Mouse (Mus musculus) myocyte (in vitro differentiated cells): ENCODE data around the gene Bahd1. TPM values are rescaled to one million over a fixed set of nuclear protein-coding genes. Genes with fewer than 3 reads are reported as not detected.
A peak's percentile ranks its signal among the peaks of the same experiment; 100 is the strongest.

Experiments used
- H3K27me3 ChIP-seq: one replicate; pipeline ENCODE4 v1.6.1; 2011; ENCODE audit not compliant: control insufficient read depth, insufficient read depth, insufficient read length
- H3K36me3 ChIP-seq: one replicate; pipeline ENCODE4 v1.6.1; 2011; ENCODE audit not compliant: control insufficient read depth, insufficient read depth
- H3K4me2 ChIP-seq: one replicate; pipeline ENCODE4 v1.6.1; 2011; ENCODE audit warnings: low read depth, control low read depth
- H3K4me3 ChIP-seq: one replicate; pipeline ENCODE4 v1.5.1; 2011; ENCODE audit warnings: mild to moderate bottlenecking, control low read depth, moderate library complexity
- H3K79me2 ChIP-seq: one replicate; pipeline ENCODE4 v1.6.1; 2011; ENCODE audit not compliant: control insufficient read depth, insufficient read depth
- H3ac ChIP-seq: one replicate; pipeline ENCODE4 v1.6.1; 2011; ENCODE audit not compliant: control insufficient read depth, insufficient read length
- CEBPB ChIP-seq: IDR thresholded peaks from 2 replicates; pipeline ENCODE4 v1.6.1; 2011; ENCODE audit warnings: mild to moderate bottlenecking, moderate library complexity; ENCODE audit not compliant: poor library complexity, insufficient read depth, severe bottlenecking
- E2F4 ChIP-seq: IDR thresholded peaks from one replicate; pipeline ENCODE4 v1.6.1; 2011; ENCODE audit warnings: mild to moderate bottlenecking, control low read depth, moderate library complexity; ENCODE audit not compliant: insufficient read depth
- MAX ChIP-seq: IDR thresholded peaks from one replicate; pipeline ENCODE4 v1.6.1; 2011; ENCODE audit warnings: low read depth, mild to moderate bottlenecking, control low read depth
- MYOD1 ChIP-seq, 3 experiments: IDR thresholded peaks; one replicate each; pipeline ENCODE4 v1.6.1; 2011; ENCODE audit warnings: control low read depth in 2 of 3, low read depth in 2 of 3, mild to moderate bottlenecking in 2 of 3, moderate library complexity in 1 of 3; ENCODE audit not compliant: insufficient read length in 2 of 3, control insufficient read depth in 1 of 3
- MYOG ChIP-seq, 3 experiments: IDR thresholded peaks; one replicate each; pipeline ENCODE4 v1.6.1; 2011; ENCODE audit warnings: control low read depth in 2 of 3, low read depth in 2 of 3, mild to moderate bottlenecking in 2 of 3; ENCODE audit not compliant: insufficient read length in 2 of 3, control insufficient read depth in 1 of 3, insufficient read depth in 1 of 3
- POLR2A ChIP-seq: IDR thresholded peaks from one replicate; pipeline ENCODE4 v1.6.1; 2011; ENCODE audit warnings: low read depth, mild to moderate bottlenecking, control low read depth, moderate library complexity; ENCODE audit not compliant: insufficient read length
- POLR2AphosphoS2 ChIP-seq: IDR thresholded peaks from one replicate; pipeline ENCODE4 v1.6.1; 2011; ENCODE audit warnings: low read depth, control low read depth; ENCODE audit not compliant: insufficient read length
- REST ChIP-seq: IDR thresholded peaks from one replicate; pipeline ENCODE4 v1.6.1; 2011; ENCODE audit warnings: mild to moderate bottlenecking, control low read depth, moderate library complexity; ENCODE audit not compliant: insufficient read depth, insufficient read length
- SRF ChIP-seq: IDR thresholded peaks from one replicate; pipeline ENCODE4 v1.6.1; 2011; ENCODE audit warnings: low read depth; ENCODE audit not compliant: control insufficient read depth, insufficient read length
- TCF12 ChIP-seq: IDR thresholded peaks from one replicate; pipeline ENCODE4 v1.6.1; 2011; ENCODE audit warnings: mild to moderate bottlenecking, control low read depth; ENCODE audit not compliant: poor library complexity, insufficient read depth, severe bottlenecking
- TCF3 ChIP-seq: IDR thresholded peaks from one replicate; pipeline ENCODE4 v1.6.1; 2011; ENCODE audit warnings: low read depth, control low read depth; ENCODE audit not compliant: insufficient read length
- USF1 ChIP-seq: IDR thresholded peaks from one replicate; pipeline ENCODE4 v1.6.1; 2011; ENCODE audit warnings: low read depth, mild to moderate bottlenecking, control low read depth, moderate library complexity
- polyA plus RNA-seq: library from polyadenylated mRNA; unstranded; fragments of >200 nt; fragmentation: generic; extraction: Trizol; gene quantifications from one replicate; pipeline ENCODE4 v1.2.1, GENCODE M21; 2012; ENCODE audit warnings: missing spikeins

The Bahd1 gene
- polyA plus RNA-seq, 1 experiment: 12.0 TPM

- Histone ChIP-seq H3K4me2 (no peak overlapping the region), H3K36me3 (no peaks in the 10 kb centered on the region), H3K27me3 (peaks cover 26% of the 10 kb centered on the region), H3K4me3 (no peak overlapping the region), H3K79me2 (no peaks in the 10 kb centered on the region), H3ac (no peak overlapping the region)
- TF ChIP-seq E2F4 (no peak), REST (no peak), POLR2AphosphoS2 (no peak), TCF3 (no peak), USF1 (no peak), MYOD1 (IDR thresholded peaks at IDR 0.05; ENCODE audit: control insufficient read depth in 1 of 3, insufficient read length in 2 of 3, low read depth in 2 of 3) (no peak), CEBPB (no peak), MAX (no peak)
Observed at GRCm38 (mm10) chr2:118891173-118891572, 9.0 kb upstream of the Bahd1 start.

GRCm38 (mm10) chr2:118895990-118896913, 3.9 kb upstream of the Bahd1 start:
- TF ChIP-seq SRF: no peak
- no peak for TF ChIP-seq CEBPB
- TF ChIP-seq E2F4: no peak
- no peak for TF ChIP-seq USF1
- TF ChIP-seq MYOD1 (IDR thresholded peaks at IDR 0.05; ENCODE audit: control insufficient read depth in 1 of 3, insufficient read length in 2 of 3, low read depth in 2 of 3): no peak
- TF ChIP-seq POLR2AphosphoS2: no peak
- TF ChIP-seq TCF3: no peak
- TF ChIP-seq MYOG (IDR thresholded peaks at IDR 0.05; ENCODE audit: control insufficient read depth in 1 of 3, insufficient read depth in 1 of 3, insufficient read length in 2 of 3, low read depth in 2 of 3): no peak
- TF ChIP-seq MAX: no peak
- no peak for TF ChIP-seq TCF12
- no peak for TF ChIP-seq POLR2A
- TF ChIP-seq REST: no peak
- Histone ChIP-seq H3K4me2 (peak overlapping the region; percentile 60), H3K79me2 (no peaks in the 10 kb centered on the region), H3ac (no peak overlapping the region), H3K27me3 (peaks cover 49% of the 10 kb centered on the region), H3K36me3 (no peaks in the 10 kb centered on the region), H3K4me3 (peak overlapping the region; percentile 7)

GRCm38 (mm10) chr2:118896914-118897291, 3.3 kb upstream of the Bahd1 start:
- H3ac ChIP-seq: no peak overlapping the region
- no peaks in the 10 kb centered on the region for H3K36me3 ChIP-seq
- H3K4me3 ChIP-seq: peak overlapping the region; percentile 7
- H3K4me2 ChIP-seq: peak overlapping the region; percentile 60
- peaks cover 49% of the 10 kb centered on the region for H3K27me3 ChIP-seq
- H3K79me2 ChIP-seq: no peaks in the 10 kb centered on the region
- TF ChIP-seq REST: no peak
- no peak for TF ChIP-seq USF1
- no peak for TF ChIP-seq MYOD1 (IDR thresholded peaks at IDR 0.05; ENCODE audit: control insufficient read depth in 1 of 3, insufficient read length in 2 of 3, low read depth in 2 of 3)
- TF ChIP-seq POLR2A: no peak
- no peak for TF ChIP-seq TCF3
- TF ChIP-seq CEBPB: no peak
- TF ChIP-seq E2F4: no peak
- TF ChIP-seq SRF: no peak
- no peak for TF ChIP-seq MAX
- TF ChIP-seq TCF12: no peak
- TF ChIP-seq POLR2AphosphoS2: no peak
- TF ChIP-seq MYOG (IDR thresholded peaks at IDR 0.05; ENCODE audit: control insufficient read depth in 1 of 3, insufficient read depth in 1 of 3, insufficient read length in 2 of 3, low read depth in 2 of 3): no peak

GRCm38 (mm10) chr2:118897392-118897791, 2.8 kb upstream of the Bahd1 start:
- Histone ChIP-seq H3K36me3 (no peaks in the 10 kb centered on the region), H3K79me2 (no peaks in the 10 kb centered on the region), H3K4me2 (no peak overlapping the region), H3K4me3 (no peak overlapping the region), H3ac (no peak overlapping the region), H3K27me3 (peaks cover 49% of the 10 kb centered on the region)
- TF ChIP-seq POLR2AphosphoS2: no peak
- TF ChIP-seq MYOD1 (IDR thresholded peaks at IDR 0.05; ENCODE audit: control insufficient read depth in 1 of 3, insufficient read length in 2 of 3, low read depth in 2 of 3): no peak
- TF ChIP-seq SRF: no peak
- TF ChIP-seq TCF3: no peak
- no peak for TF ChIP-seq TCF12
- no peak for TF ChIP-seq CEBPB
- no peak for TF ChIP-seq MYOG (IDR thresholded peaks at IDR 0.05; ENCODE audit: control insufficient read depth in 1 of 3, insufficient read depth in 1 of 3, insufficient read length in 2 of 3, low read depth in 2 of 3)
- no peak for TF ChIP-seq MAX
- TF ChIP-seq USF1: no peak
- no peak for TF ChIP-seq REST
- TF ChIP-seq POLR2A: no peak
